Mouse (Mus musculus) heart, adult 2 months (tissue): ENCODE results near the gene Elmsan1.

Experiments used
- CTCF ChIP-seq: fragments of 200-600 bp; IDR thresholded peaks from 2 replicates; pipeline ENCODE4 v1.8.1; 2022; ENCODE audit warnings: antibody characterized with exemption, mild to moderate bottlenecking, moderate library complexity
- EP300 ChIP-seq: fragments of 200-500 bp; IDR thresholded peaks from 2 replicates; pipeline ENCODE4 v1.6.1; 2011; ENCODE audit warnings: low read depth, low read length, control low read depth; ENCODE audit not compliant: insufficient read depth
- POLR2A ChIP-seq: fragments of 200-500 bp; IDR thresholded peaks from 2 replicates; pipeline ENCODE4 v1.6.1; 2011; ENCODE audit warnings: mild to moderate bottlenecking, low read depth, low read length, control low read depth; ENCODE audit not compliant: insufficient read depth

DNA sequence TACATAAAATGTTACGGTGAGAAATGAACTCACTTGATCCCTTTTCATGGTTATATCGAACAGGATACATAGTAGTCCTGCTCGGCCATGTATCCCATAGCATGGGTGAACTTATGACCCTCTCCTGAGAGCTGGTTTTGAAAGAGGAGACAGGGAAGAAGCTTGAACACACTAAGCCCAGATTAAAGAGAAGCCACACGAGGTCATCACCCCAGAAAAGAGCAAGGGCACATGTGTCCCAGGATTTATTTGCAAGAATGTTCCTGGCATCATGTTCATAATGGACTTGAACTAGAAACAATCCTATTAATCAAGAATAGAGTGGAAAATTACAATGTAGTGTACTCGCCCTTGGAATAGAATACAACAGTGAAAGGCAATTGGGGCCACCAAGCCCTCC, 36.2 kb upstream of the Elmsan1 start:
- TF ChIP-seq POLR2A (no peak), CTCF (no peak), EP300 (no peak)
